Mouse (Mus musculus): ENCODE measurements at regions not wholly inside any gene's neighbourhood (a gene's known extent, or its start where the extent isn't known, plus 50 kb on each side); places are given as distances from the start of the nearest gene placed in this dataset.

- Histone ChIP-seq H3K27ac (no peak overlapping the region), H3K4me2 (no peak overlapping the region), H3K4me3 (no peak overlapping the region), H3K4me1 (0 out of 2 replicates have a peak, but pooled peaks cover 3% of the 10 kb centered on the region), H3K9me3 (no peaks in the 10 kb centered on the region), H3K36me3 (no peaks in the 10 kb centered on the region), H3K9ac (no peak overlapping the region), H3K27me3 (no peaks in the 10 kb centered on the region)
- ATAC-seq (ENCODE audit: insufficient number of reproducible peaks, insufficient read depth, low FRiP score, low TSS enrichment, low read depth) = no peak
- WGBS = 92% methylated on average over 1 of the region's 1 CpGs
Measured at GRCm38 (mm10) chr9:14075868-14076267, 199.0 kb upstream of the Sesn3 start.

GRCm38 (mm10) chr9:14076728-14077127 lies 198.1 kb upstream of the Sesn3 start:
- Histone ChIP-seq H3K27me3 (no peaks in the 10 kb centered on the region), H3K4me3 (no peak overlapping the region), H3K36me3 (no peaks in the 10 kb centered on the region), H3K9me3 (no peaks in the 10 kb centered on the region), H3K4me1 (0 out of 2 replicates have a peak, but pooled peaks cover 3% of the 10 kb centered on the region), H3K9ac (no peak overlapping the region), H3K27ac (no peak overlapping the region), H3K4me2 (no peak overlapping the region)
- 56% methylated on average over 5 of the region's 5 CpGs for WGBS
- ATAC-seq (ENCODE audit: insufficient number of reproducible peaks, insufficient read depth, low FRiP score, low TSS enrichment, low read depth) = no peak

DNA sequence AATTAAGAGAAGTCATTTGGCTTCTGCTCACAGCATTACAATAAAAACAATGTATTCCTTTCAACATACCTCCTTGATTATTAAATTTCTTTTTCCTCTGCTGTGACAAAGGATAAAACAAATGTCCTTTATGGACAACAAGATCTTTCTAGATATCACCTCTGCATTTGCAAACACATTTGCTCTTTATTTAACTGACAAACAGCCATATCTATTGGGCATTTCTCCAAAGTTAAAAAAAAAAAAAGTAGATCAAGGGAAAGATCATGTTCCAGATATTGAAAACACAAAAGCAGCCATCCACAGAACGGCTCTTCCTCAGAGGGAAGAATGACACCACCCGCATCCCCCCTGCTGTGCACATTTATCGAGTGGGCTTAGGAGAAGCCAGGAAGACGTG lies 193.7 kb upstream of the Sesn3 start:
- 27% methylated on average over 4 of the region's 4 CpGs for WGBS

GRCm38 (mm10) chr9:14086201-14086600 lies 188.7 kb upstream of the Sesn3 start:
- Histone ChIP-seq H3K4me3 (no peak overlapping the region), H3K4me2 (no peak overlapping the region), H3K27ac (no peak overlapping the region), H3K27me3 (no peaks in the 10 kb centered on the region), H3K9ac (no peak overlapping the region), H3K4me1 (peaks cover 41% of the 10 kb centered on the region), H3K9me3 (no peaks in the 10 kb centered on the region), H3K36me3 (no peaks in the 10 kb centered on the region)
- ATAC-seq (ENCODE audit: insufficient number of reproducible peaks, insufficient read depth, low FRiP score, low TSS enrichment, low read depth) = no peak
- 53% methylated on average over 2 of the region's 2 CpGs for WGBS

More for the DNA sequence above, 193.7 kb upstream of the Sesn3 start:
- H3K36me3 ChIP-seq = no peaks in the 10 kb centered on the region
- no peak overlapping the region for H3K27ac ChIP-seq
- no peak overlapping the region for H3K4me3 ChIP-seq
- H3K27me3 ChIP-seq = no peaks in the 10 kb centered on the region
- no peak overlapping the region for H3K9ac ChIP-seq
- no peaks in the 10 kb centered on the region for H3K9me3 ChIP-seq
- 0 out of 2 replicates have a peak, but pooled peaks cover 3% of the 10 kb centered on the region for H3K4me1 ChIP-seq
- no peak for ATAC-seq (ENCODE audit: insufficient number of reproducible peaks, insufficient read depth, low FRiP score, low TSS enrichment, low read depth)
- H3K4me2 ChIP-seq = no peak overlapping the region

DNA sequence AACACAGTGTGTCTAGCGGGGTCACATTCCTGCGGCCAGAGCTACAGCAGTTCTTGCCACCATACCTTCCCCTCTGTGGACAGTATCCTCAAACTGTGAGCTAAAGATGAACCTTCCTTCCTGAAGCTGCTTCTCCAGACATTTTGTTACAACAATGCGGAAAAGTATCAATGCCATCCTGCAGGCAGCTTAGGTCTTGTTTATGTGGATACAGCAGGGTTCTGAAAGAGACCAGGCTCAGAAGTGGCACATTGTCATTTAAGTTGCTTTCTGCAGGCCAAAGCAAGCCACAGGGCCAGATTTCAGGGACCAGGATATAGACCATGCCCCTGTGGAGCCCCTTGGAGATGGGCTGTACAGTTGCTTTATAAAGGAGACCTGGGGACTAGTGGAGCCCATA lies 188.3 kb upstream of the Sesn3 start:
- H3K4me1 ChIP-seq = peaks cover 41% of the 10 kb centered on the region
- no peak overlapping the region for H3K9ac ChIP-seq
- no peaks in the 10 kb centered on the region for H3K27me3 ChIP-seq
- H3K36me3 ChIP-seq = no peaks in the 10 kb centered on the region
- ATAC-seq (ENCODE audit: insufficient number of reproducible peaks, insufficient read depth, low FRiP score, low TSS enrichment, low read depth) = no peak
- H3K27ac ChIP-seq = no peak overlapping the region
- no peak overlapping the region for H3K4me3 ChIP-seq
- WGBS = 93% methylated on average over 3 of the region's 3 CpGs
- H3K9me3 ChIP-seq = no peaks in the 10 kb centered on the region
- H3K4me2 ChIP-seq = no peak overlapping the region

- Histone ChIP-seq H3K36me3 (no peaks in the 10 kb centered on the region), H3K4me3 (no peak overlapping the region), H3K27ac (peak overlapping the region; percentile 69), H3K27me3 (no peaks in the 10 kb centered on the region), H3K9me3 (no peaks in the 10 kb centered on the region), H3K4me1 (peaks cover 43% of the 10 kb centered on the region), H3K9ac (peak overlapping the region; percentile 22; the same call in 1 of the 2 replicates), H3K4me2 (no peak overlapping the region)
- WGBS = 40% methylated on average over 4 of the region's 4 CpGs
- no peak for ATAC-seq (ENCODE audit: insufficient number of reproducible peaks, insufficient read depth, low FRiP score, low TSS enrichment, low read depth)
Measured at GRCm38 (mm10) chr9:14087874-14088273, 187.0 kb upstream of the Sesn3 start.

DNA sequence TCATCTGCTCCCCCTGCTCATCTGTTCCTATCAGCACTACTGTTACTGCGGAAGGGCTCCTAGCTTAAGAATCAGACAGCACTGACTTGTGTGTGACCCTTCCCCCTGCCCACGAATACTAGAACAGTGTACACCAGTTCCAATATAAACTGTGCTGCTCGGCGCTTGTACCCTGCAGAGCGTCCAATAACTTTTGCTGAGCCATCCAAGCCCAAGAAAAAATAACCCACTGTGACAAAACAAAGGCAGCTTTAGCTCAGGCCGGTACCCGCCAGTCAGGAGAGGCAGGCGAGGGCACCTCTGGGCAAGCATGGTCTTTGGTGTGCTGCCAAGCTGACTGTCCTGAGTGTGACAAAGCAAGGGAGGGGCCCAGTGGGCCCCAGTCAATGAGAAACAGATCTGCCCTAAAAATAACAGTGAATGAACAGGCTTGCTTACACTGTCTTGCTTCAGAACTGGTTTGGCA lies 185.0 kb upstream of the Sesn3 start:
- Histone ChIP-seq H3K36me3 (no peaks in the 10 kb centered on the region), H3K4me3 (no peak overlapping the region), H3K27me3 (no peaks in the 10 kb centered on the region), H3K9ac (no peak overlapping the region), H3K27ac (peak overlapping the region; percentile 84), H3K9me3 (no peaks in the 10 kb centered on the region), H3K4me1 (peaks cover 49% of the 10 kb centered on the region), H3K4me2 (peak overlapping the region; percentile 18)
- ATAC-seq (ENCODE audit: insufficient number of reproducible peaks, insufficient read depth, low FRiP score, low TSS enrichment, low read depth) = peak; percentile 79
- 23% methylated on average over 8 of the region's 8 CpGs for WGBS

DNA sequence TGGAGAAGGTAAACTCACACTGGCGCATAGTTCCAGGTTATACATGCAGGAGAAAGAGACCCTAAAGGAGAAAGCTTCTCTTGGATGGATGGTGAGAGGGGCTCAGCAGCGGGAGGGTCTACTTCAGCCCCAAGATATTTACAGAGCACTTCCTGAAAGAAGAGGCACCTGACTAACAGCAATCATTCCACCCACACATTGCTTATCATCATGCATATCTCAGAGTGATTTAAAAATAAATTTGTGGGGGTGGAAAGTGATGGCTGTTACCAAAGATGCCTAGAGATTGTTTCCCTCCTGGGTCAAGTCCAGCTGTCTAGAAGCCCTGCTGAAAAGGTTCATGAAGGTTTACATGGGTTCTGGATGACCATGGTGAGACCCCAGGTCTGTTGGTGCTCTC lies 184.4 kb upstream of the Sesn3 start:
- Histone ChIP-seq H3K4me3 (no peak overlapping the region), H3K4me1 (peaks cover 49% of the 10 kb centered on the region), H3K9me3 (no peaks in the 10 kb centered on the region), H3K4me2 (0 out of 2 replicates have a peak overlapping the region, but pooled peaks have one; percentile 18), H3K27ac (peak overlapping the region; percentile 84), H3K36me3 (no peaks in the 10 kb centered on the region), H3K27me3 (no peaks in the 10 kb centered on the region), H3K9ac (no peak overlapping the region)
- no peak for ATAC-seq (ENCODE audit: insufficient number of reproducible peaks, insufficient read depth, low FRiP score, low TSS enrichment, low read depth)
- 90% methylated on average over 2 of the region's 2 CpGs for WGBS

GRCm38 (mm10) chr9:14091099-14091930 lies 183.6 kb upstream of the Sesn3 start:
- no peak for ATAC-seq (ENCODE audit: insufficient number of reproducible peaks, insufficient read depth, low FRiP score, low TSS enrichment, low read depth)
- no peak overlapping the region for H3K4me2 ChIP-seq
- H3K4me1 ChIP-seq = peaks cover 49% of the 10 kb centered on the region
- no peaks in the 10 kb centered on the region for H3K36me3 ChIP-seq
- no peak overlapping the region; the same call in 1 of the 2 replicates for H3K27ac ChIP-seq
- no peak overlapping the region for H3K4me3 ChIP-seq
- 79% methylated on average over 8 of the region's 8 CpGs for WGBS
- no peaks in the 10 kb centered on the region for H3K9me3 ChIP-seq
- no peaks in the 10 kb centered on the region for H3K27me3 ChIP-seq
- H3K9ac ChIP-seq = no peak overlapping the region

DNA sequence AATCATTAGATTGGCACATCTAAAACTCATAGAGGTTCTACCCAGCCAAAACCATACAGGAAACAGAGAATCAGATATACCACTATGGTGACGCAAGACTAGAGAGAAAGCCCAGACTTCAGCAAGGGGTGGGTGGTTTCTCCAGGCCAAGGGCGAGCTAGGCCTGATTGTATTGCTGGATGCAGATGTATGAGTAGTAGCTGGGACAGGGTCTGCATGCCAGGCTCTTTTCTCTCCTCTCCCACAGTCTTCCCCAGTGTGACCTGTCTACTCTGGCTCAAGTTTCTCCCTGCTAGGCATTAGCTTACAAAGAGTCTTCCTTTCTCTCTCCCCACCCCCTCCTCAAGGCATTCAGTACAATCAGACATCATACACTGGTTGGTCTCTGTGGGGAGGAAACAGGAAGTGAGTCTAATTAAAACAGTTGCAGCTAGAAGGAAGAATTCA lies 181.8 kb upstream of the Sesn3 start:
- no peaks in the 10 kb centered on the region for H3K36me3 ChIP-seq
- no peak for ATAC-seq (ENCODE audit: insufficient number of reproducible peaks, insufficient read depth, low FRiP score, low TSS enrichment, low read depth)
- no peak overlapping the region for H3K4me2 ChIP-seq
- H3K4me3 ChIP-seq = no peak overlapping the region
- peak overlapping the region; percentile 18; the same call in 1 of the 2 replicates for H3K27ac ChIP-seq
- H3K27me3 ChIP-seq = no peaks in the 10 kb centered on the region
- H3K4me1 ChIP-seq = peaks cover 36% of the 10 kb centered on the region
- no peak overlapping the region for H3K9ac ChIP-seq
- no peaks in the 10 kb centered on the region for H3K9me3 ChIP-seq
- 46% methylated on average over 2 of the region's 2 CpGs for WGBS

- 95% methylated on average over 1 of the region's 1 CpGs for WGBS
- H3K9me3 ChIP-seq = no peaks in the 10 kb centered on the region
- H3K4me3 ChIP-seq = no peak overlapping the region
- no peaks in the 10 kb centered on the region for H3K27me3 ChIP-seq
- no peak overlapping the region for H3K27ac ChIP-seq
- no peak overlapping the region for H3K9ac ChIP-seq
- ATAC-seq (ENCODE audit: insufficient number of reproducible peaks, insufficient read depth, low FRiP score, low TSS enrichment, low read depth) = no peak
- no peaks in the 10 kb centered on the region for H3K36me3 ChIP-seq
- no peaks in the 10 kb centered on the region for H3K4me1 ChIP-seq
- H3K4me2 ChIP-seq = no peak overlapping the region
Measured at GRCm38 (mm10) chr9:14103538-14103937, 171.3 kb upstream of the Sesn3 start.

DNA sequence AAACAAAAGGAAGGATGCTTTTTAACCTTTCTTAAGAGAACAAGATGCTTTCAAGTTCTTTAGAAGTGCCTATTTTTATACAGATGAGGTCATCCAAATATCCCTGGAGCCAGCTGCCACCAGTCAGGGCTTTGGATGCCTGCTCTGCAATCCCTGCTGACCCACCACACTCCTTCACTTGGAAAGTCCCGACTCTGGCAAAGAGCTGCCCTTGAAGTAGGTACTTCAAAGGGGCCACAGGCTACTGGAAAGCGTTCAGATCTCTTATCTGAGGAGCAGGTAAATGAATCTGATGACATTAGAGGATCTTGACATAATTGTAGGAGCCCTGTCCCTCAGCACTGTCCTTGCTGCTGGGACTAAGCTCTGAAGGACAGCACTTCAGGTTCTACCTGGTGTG lies 169.9 kb upstream of the Sesn3 start:
- Histone ChIP-seq H3K9ac (no peak overlapping the region), H3K36me3 (no peaks in the 10 kb centered on the region), H3K4me2 (no peak overlapping the region), H3K9me3 (no peaks in the 10 kb centered on the region), H3K27me3 (no peaks in the 10 kb centered on the region), H3K27ac (no peak overlapping the region), H3K4me1 (no peaks in the 10 kb centered on the region; the same call in 1 of the 2 replicates), H3K4me3 (no peak overlapping the region)
- ATAC-seq (ENCODE audit: insufficient number of reproducible peaks, insufficient read depth, low FRiP score, low TSS enrichment, low read depth) = no peak
- 74% methylated on average over 2 of the region's 2 CpGs for WGBS
